9 mouse cellular contexts compared by ENCODE assay signal in genomic region chr12:29697526-29698500, GRCm38 (mm10).
A peak's percentile ranks its signal among the peaks of the same experiment; 100 is the strongest.
DNase-seq lines count a peak whose midpoint lies in the region; ATAC-seq and TF ChIP-seq lines count a peak whose summit lies in the region.
"Had no signal": no experiment of that assay in that cellular context is flagged by ENCODE, and none has a peak within 500 bp of the region (broad histone marks: within the 10 kb centered on the region; RNA-seq: fewer than 3 reads in every experiment).

No protein-coding gene starts in this region.

- 76% methylated on average over 12 of the region's 12 CpGs for WGBS in forebrain, embryonic 10.5 days
- WGBS in hindbrain, embryonic 10.5 days = 79% methylated on average over 12 of the region's 12 CpGs
- 73% methylated on average over 12 of the region's 12 CpGs for WGBS in limb, embryonic 14.5 days
- 80% methylated on average over 12 of the region's 12 CpGs for WGBS in stomach, postnatal 0 days

- no peak overlapping the region for H3K9ac ChIP-seq in limb, embryonic 14.5 days (ENCODE audit: low read depth, low read length, severe bottlenecking)
- H3K9ac ChIP-seq in stomach, postnatal 0 days (ENCODE audit: low read length) = no peak overlapping the region

- peak; percentile 53; the same call in 1 of the 2 replicates for ATAC-seq in limb, embryonic 14.5 days (ENCODE audit: low FRiP score, low read depth)
- no peak for ATAC-seq in stomach, postnatal 0 days (ENCODE audit: low FRiP score, low TSS enrichment)
- ATAC-seq: Patski had no signal

- H3K27ac ChIP-seq in forebrain, embryonic 10.5 days = peak overlapping the region; percentile 69
- H3K27ac ChIP-seq in hindbrain, embryonic 10.5 days = 0 out of 2 replicates have a peak overlapping the region, but pooled peaks have one; percentile 17
- H3K27ac ChIP-seq in limb, embryonic 14.5 days (replicated peaks; ENCODE audit: low read depth, low read length) = 0 out of 2 replicates have a peak overlapping the region, but pooled peaks have one; percentile 26
- no peak overlapping the region for H3K27ac ChIP-seq in stomach, postnatal 0 days (replicated peaks)

- no peak for TF ChIP-seq EP300 in stomach, postnatal 0 days (optimal IDR thresholded peaks at IDR 0.05)

- no peaks in the 10 kb centered on the region for H3K36me3 ChIP-seq in forebrain, embryonic 10.5 days (replicated peaks)
- no peaks in the 10 kb centered on the region for H3K36me3 ChIP-seq in hindbrain, embryonic 10.5 days
- no peaks in the 10 kb centered on the region for H3K36me3 ChIP-seq in limb, embryonic 14.5 days (ENCODE audit: control insufficient read depth, insufficient read depth, low read length)
- no peaks in the 10 kb centered on the region for H3K36me3 ChIP-seq in stomach, postnatal 0 days (ENCODE audit: control insufficient read depth, insufficient read depth, low read length)

- peak; percentile 69 for DNase-seq in brain, embryonic 18.5 days (ENCODE audit: low read depth, low spot score)
- DNase-seq in forebrain, embryonic 10.5 days (ENCODE audit: extremely low spot score, low spot score) = peak; percentile 27
- DNase-seq in hindbrain, embryonic 10.5 days (ENCODE audit: low spot score) = peak; percentile 20
- peak; percentile 48 for DNase-seq in limb, embryonic 14.5 days (ENCODE audit: low spot score)
- peak; percentile 40 for DNase-seq in retina, embryonic 14.5 days (ENCODE audit: low spot score)
- no peak for DNase-seq in kidney, postnatal 36 days
- no peak for DNase-seq in ovary, adult 18-20 months (ENCODE audit: low spot score)
- no peak for DNase-seq in stomach, postnatal 0 days (ENCODE audit: low spot score)

- no peak for TF ChIP-seq CTCF in stomach, postnatal 0 days (IDR thresholded peaks at IDR 0.05; ENCODE audit: low read depth)

- peaks cover 62% of the 10 kb centered on the region for H3K4me1 ChIP-seq in forebrain, embryonic 10.5 days
- peaks cover 61% of the 10 kb centered on the region for H3K4me1 ChIP-seq in hindbrain, embryonic 10.5 days (replicated peaks)
- peaks cover 7% of the 10 kb centered on the region for H3K4me1 ChIP-seq in limb, embryonic 14.5 days (ENCODE audit: control insufficient read depth, insufficient read depth, low read length)
- H3K4me1 ChIP-seq in stomach, postnatal 0 days (replicated peaks; ENCODE audit: control insufficient read depth, insufficient read depth) = no peaks in the 10 kb centered on the region

- no peaks in the 10 kb centered on the region for H3K9me3 ChIP-seq in forebrain, embryonic 10.5 days
- no peaks in the 10 kb centered on the region for H3K9me3 ChIP-seq in hindbrain, embryonic 10.5 days
- no peaks in the 10 kb centered on the region for H3K9me3 ChIP-seq in limb, embryonic 14.5 days (ENCODE audit: control insufficient read depth, low read length)
- H3K9me3 ChIP-seq in stomach, postnatal 0 days (ENCODE audit: control insufficient read depth, low read length) = no peaks in the 10 kb centered on the region

- H3K4me2 ChIP-seq in limb, embryonic 14.5 days (replicated peaks; ENCODE audit: low read depth, low read length, severe bottlenecking) = no peak overlapping the region
- no peak overlapping the region for H3K4me2 ChIP-seq in stomach, postnatal 0 days (replicated peaks; ENCODE audit: low read depth)

- no peak overlapping the region for H3K4me3 ChIP-seq in forebrain, embryonic 10.5 days
- H3K4me3 ChIP-seq in hindbrain, embryonic 10.5 days = no peak overlapping the region
- H3K4me3 ChIP-seq in limb, embryonic 14.5 days (replicated peaks; ENCODE audit: low read length) = no peak overlapping the region
- no peak overlapping the region for H3K4me3 ChIP-seq in stomach, postnatal 0 days (ENCODE audit: low read depth, low read length)

- TF ChIP-seq POLR2A in limb, embryonic 14.5 days (IDR thresholded peaks at IDR 0.05; ENCODE audit: borderline replicate concordance, extremely low read depth, insufficient read depth, insufficient read length) = no peak

- H3K27me3 ChIP-seq in forebrain, embryonic 10.5 days (ENCODE audit: poor library complexity, severe bottlenecking) = peaks cover 78% of the 10 kb centered on the region
- H3K27me3 ChIP-seq in hindbrain, embryonic 10.5 days (ENCODE audit: insufficient read depth, poor library complexity, severe bottlenecking) = peaks cover 20% of the 10 kb centered on the region
- H3K27me3 ChIP-seq in limb, embryonic 14.5 days (ENCODE audit: control insufficient read depth, insufficient read depth, low read length) = no peaks in the 10 kb centered on the region
- H3K27me3 ChIP-seq in stomach, postnatal 0 days (ENCODE audit: control insufficient read depth, insufficient read depth, low read length) = no peaks in the 10 kb centered on the region

Comparison
In these comparisons a context has a peak if more than half of its experiments do, and no peak if none do; other contexts are left out.
1. DNase-seq: peak in brain, embryonic 18.5 days (single experiment), forebrain, embryonic 10.5 days (single experiment), hindbrain, embryonic 10.5 days (single experiment), limb, embryonic 14.5 days (single experiment) and retina, embryonic 14.5 days (single experiment); none in kidney, postnatal 36 days (0 of 2), ovary, adult 18-20 months (single experiment) and stomach, postnatal 0 days (single experiment).